Mouse (Mus musculus) embryonic facial prominence, embryonic 10.5 days (tissue): ENCODE measurements around the gene Zfp366. TPM values are rescaled to one million over a fixed set of nuclear protein-coding genes. Genes with fewer than 3 reads are reported as not detected.
"Not testable (repeated sequence)": the region's sequence is repeated elsewhere in the genome, so short reads cannot be mapped to it uniquely, and the experiment has no call there.

ENCODE experiments used
- DNase-seq: peaks from one replicate; pipeline ENCODE4 v3.0.0-alpha.2; 2017; ENCODE audit warnings: low spot score
- H3K27ac ChIP-seq: fragments of 300-500 bp; sonication (generic); replicated peaks from 2 replicates; pipeline ENCODE4 v1.5.1; 2016; ENCODE audit warnings: mild to moderate bottlenecking
- H3K27me3 ChIP-seq: fragments of 300-500 bp; sonication (generic); replicated peaks from 2 replicates; pipeline ENCODE4 v1.6.1; 2016; ENCODE audit warnings: low read depth, mild to moderate bottlenecking; ENCODE audit not compliant: poor library complexity, severe bottlenecking
- H3K36me3 ChIP-seq: fragments of 300-500 bp; sonication (generic); replicated peaks from 2 replicates; pipeline ENCODE4 v1.6.1; 2016; ENCODE audit warnings: mild to moderate bottlenecking, moderate library complexity
- H3K4me1 ChIP-seq: fragments of 300-500 bp; sonication (generic); 2 replicates; pipeline ENCODE4 v1.6.1; 2016
- H3K4me3 ChIP-seq: fragments of 300-500 bp; sonication (generic); 2 replicates; pipeline ENCODE4 v1.5.1; 2016; ENCODE audit warnings: mild to moderate bottlenecking, moderate library complexity
- H3K9me3 ChIP-seq: fragments of 300-500 bp; sonication (generic); 2 replicates; pipeline ENCODE4 v1.6.1; 2016; ENCODE audit warnings: mild to moderate bottlenecking
- WGBS: fragments of 180-500 bp; shearing (Covaris S2); methylation state at CpG from one replicate; pipeline ENCODE4 v1.1.7; 2016; 5-methylcytosine and 5-hydroxymethylcytosine counted together
- polyA plus RNA-seq: library from polyadenylated mRNA; unstranded; fragments of >200 nt; fragmentation: Nextera tagmentation; extraction: Ambion mirVana; gene quantifications from 2 replicates; pipeline ENCODE4 v1.2.1, GENCODE M21; 2016

The Zfp366 gene
- polyA plus RNA-seq, 1 experiment from 2014 or later, result 0.56 TPM

- Histone ChIP-seq H3K27me3 (no peaks in the 10 kb centered on the region), H3K4me1 (peaks cover 21% of the 10 kb centered on the region), H3K36me3 (no peaks in the 10 kb centered on the region), H3K4me3 (no peak overlapping the region), H3K9me3 (no peaks in the 10 kb centered on the region), H3K27ac (peak overlapping the region; percentile 49)
- WGBS, result 45% methylated on average over 10 of the region's 10 CpGs
- DNase-seq, result no peak
These were observed 20.9 kb upstream of the Zfp366 start for GRCm38 (mm10) chr13:99163521-99164359.

DNA sequence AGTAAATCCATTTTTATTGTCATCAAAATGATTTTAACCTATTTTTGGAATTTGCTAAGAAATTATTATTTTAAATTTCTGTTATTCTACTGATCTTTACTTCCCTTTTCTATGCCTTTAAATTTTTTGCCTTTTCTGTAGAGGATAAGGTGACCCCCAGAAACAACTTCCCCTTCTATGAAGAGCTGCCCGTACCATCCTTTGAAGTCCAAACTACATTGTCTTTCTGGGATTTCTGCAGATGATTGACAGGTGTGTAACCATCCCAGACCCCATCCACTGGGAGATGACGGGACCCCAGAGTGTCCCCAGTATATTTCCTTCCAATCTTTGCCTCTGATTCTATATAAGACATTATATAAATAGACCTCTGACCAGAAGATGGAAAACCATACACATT lies 20.3 kb upstream of the Zfp366 start:
- H3K27ac ChIP-seq, result no peak overlapping the region
- peaks cover 21% of the 10 kb centered on the region for H3K4me1 ChIP-seq
- 76% methylated on average over 2 of the region's 2 CpGs for WGBS
- no peak for DNase-seq
- no peaks in the 10 kb centered on the region for H3K36me3 ChIP-seq
- H3K4me3 ChIP-seq, result no peak overlapping the region
- H3K27me3 ChIP-seq, result no peaks in the 10 kb centered on the region
- H3K9me3 ChIP-seq, result no peaks in the 10 kb centered on the region

- no peak overlapping the region for H3K4me3 ChIP-seq
- no peaks in the 10 kb centered on the region for H3K36me3 ChIP-seq
- H3K9me3 ChIP-seq, result no peaks in the 10 kb centered on the region
- DNase-seq, result no peak
- H3K27ac ChIP-seq, result 0 out of 2 replicates have a peak overlapping the region, but pooled peaks have one; percentile 20
- 81% methylated on average over 6 of the region's 6 CpGs for WGBS
- no peaks in the 10 kb centered on the region for H3K27me3 ChIP-seq
- peaks cover 26% of the 10 kb centered on the region for H3K4me1 ChIP-seq
These were observed 15.2 kb upstream of the Zfp366 start for GRCm38 (mm10) chr13:99169401-99169800.

DNA sequence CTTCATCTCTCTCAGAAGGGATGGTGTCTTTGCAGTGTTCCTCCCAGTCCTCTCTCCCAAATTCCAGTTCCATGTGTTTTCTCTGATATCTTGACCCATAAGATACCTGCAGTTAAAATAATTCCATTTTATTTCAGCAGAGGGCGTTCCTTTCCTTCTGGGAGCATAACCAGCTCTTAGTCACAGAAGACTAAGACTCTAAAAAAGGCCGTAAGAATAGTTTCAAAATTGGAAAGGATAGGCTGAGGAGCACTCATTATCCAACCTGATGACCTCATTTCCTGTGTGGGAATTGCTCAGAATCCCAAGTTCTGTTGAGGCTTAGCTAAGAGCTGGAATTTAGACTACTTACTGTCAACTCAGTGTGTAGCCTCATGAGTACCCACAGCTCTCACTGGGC lies 14.3 kb upstream of the Zfp366 start:
- WGBS, result 40% methylated on average over 2 of the region's 2 CpGs
- Histone ChIP-seq H3K4me1 (peaks cover 31% of the 10 kb centered on the region), H3K27me3 (no peaks in the 10 kb centered on the region), H3K9me3 (no peaks in the 10 kb centered on the region), H3K36me3 (no peaks in the 10 kb centered on the region), H3K4me3 (no peak overlapping the region), H3K27ac (no peak overlapping the region)
- no peak for DNase-seq

GRCm38 (mm10) chr13:99173849-99174248 lies 10.8 kb upstream of the Zfp366 start:
- 24% methylated on average over 4 of the region's 4 CpGs for WGBS
- Histone ChIP-seq H3K27ac (peak overlapping the region; percentile 67), H3K4me1 (peaks cover 33% of the 10 kb centered on the region), H3K9me3 (no peaks in the 10 kb centered on the region), H3K4me3 (no peak overlapping the region), H3K36me3 (no peaks in the 10 kb centered on the region), H3K27me3 (no peaks in the 10 kb centered on the region)
- peak; percentile 64 for DNase-seq

DNA sequence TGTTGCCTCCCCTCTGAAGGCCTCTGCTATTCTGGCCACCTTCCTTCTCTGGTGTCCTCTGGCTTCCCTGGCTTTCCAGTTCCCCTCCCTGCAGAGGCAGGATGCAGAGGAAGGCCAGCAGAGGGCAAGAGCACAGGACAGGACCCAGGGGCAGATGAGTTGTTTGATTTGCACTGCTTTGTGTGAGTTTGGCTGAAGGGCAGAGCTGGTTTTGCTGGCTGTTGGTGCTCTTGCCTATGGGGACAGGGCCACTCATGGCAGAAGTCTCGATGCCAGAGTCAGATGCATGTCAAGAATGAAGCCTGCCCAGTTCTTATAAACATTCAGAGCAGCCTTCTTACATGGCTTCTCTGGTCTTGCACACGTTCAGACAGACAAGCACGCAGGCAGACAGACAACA lies 1.8 kb upstream of the Zfp366 start:
- H3K27me3 ChIP-seq, DNase-seq, H3K36me3 ChIP-seq, H3K4me3 ChIP-seq, H3K9me3 ChIP-seq, H3K27ac ChIP-seq: not testable (repeated sequence)
- 84% methylated on average over 3 of the region's 3 CpGs for WGBS
- H3K4me1 ChIP-seq, result peaks cover 14% of the 10 kb centered on the region; the same call in 1 of the 2 replicates

DNA sequence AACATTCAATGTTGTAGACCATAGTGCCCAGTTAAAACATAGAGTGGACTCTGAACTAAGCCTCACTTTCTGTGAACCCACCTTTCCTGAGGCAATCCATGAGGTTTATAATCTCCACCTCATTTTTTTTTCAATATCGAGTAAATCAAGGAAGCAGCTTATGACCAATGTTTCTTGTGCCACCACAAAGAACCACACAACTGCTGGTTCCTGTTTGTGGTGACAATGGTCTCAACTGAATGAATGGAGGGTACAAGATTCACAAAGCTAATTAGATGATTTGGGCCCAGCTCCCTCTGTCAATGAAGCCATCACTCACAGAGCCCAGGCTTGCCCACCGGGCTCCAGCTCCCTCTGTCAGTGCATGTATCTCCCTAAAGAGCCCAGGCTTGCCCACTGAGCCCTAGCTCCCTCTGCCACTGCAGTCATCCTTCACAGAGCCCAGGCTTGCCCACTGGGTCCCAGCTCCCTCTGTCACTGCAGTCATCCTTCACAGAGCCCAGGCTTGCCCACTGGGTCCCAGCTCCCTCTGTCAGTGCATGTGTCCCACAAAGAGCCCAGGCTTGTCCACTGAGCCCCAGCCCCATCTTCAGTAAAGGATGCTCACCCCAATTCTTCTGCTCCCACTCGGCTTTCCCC lies 1.2 kb upstream of the Zfp366 start:
- DNase-seq, result no peak
- Histone ChIP-seq H3K9me3 (no peaks in the 10 kb centered on the region), H3K4me3 (no peak overlapping the region), H3K27ac (no peak overlapping the region), H3K27me3 (no peaks in the 10 kb centered on the region), H3K36me3 (no peaks in the 10 kb centered on the region), H3K4me1 (peaks cover 14% of the 10 kb centered on the region; the same call in 1 of the 2 replicates)
- 91% methylated on average over 3 of the region's 3 CpGs for WGBS

DNA sequence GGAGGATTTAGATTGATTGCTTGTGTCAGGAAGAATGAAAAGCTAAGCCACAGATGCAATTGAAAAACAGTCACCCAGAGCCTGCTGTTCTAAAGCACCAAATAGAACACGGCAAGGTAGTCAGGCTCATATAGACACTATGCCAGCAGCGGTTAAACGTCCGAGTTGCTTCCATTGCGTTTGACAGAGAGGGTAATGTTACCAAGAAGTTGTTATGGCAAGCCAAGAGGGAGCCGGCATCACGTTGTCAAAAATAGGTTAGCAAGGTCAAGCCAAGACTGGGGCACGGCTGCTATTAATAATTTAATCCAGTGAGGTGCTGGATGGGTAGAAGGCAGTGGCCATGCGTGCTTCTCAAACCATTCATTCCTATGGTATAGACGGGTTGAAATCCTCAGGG lies 950 bp downstream of the Zfp366 start:
- H3K36me3 ChIP-seq, result no peaks in the 10 kb centered on the region
- H3K9me3 ChIP-seq, result no peaks in the 10 kb centered on the region
- peaks cover 18% of the 10 kb centered on the region for H3K4me1 ChIP-seq
- H3K27ac ChIP-seq, result no peak overlapping the region
- 74% methylated on average over 10 of the region's 10 CpGs for WGBS
- DNase-seq, result no peak
- peak overlapping the region; percentile 20; the same call in 1 of the 2 replicates for H3K4me3 ChIP-seq
- no peaks in the 10 kb centered on the region for H3K27me3 ChIP-seq

DNA sequence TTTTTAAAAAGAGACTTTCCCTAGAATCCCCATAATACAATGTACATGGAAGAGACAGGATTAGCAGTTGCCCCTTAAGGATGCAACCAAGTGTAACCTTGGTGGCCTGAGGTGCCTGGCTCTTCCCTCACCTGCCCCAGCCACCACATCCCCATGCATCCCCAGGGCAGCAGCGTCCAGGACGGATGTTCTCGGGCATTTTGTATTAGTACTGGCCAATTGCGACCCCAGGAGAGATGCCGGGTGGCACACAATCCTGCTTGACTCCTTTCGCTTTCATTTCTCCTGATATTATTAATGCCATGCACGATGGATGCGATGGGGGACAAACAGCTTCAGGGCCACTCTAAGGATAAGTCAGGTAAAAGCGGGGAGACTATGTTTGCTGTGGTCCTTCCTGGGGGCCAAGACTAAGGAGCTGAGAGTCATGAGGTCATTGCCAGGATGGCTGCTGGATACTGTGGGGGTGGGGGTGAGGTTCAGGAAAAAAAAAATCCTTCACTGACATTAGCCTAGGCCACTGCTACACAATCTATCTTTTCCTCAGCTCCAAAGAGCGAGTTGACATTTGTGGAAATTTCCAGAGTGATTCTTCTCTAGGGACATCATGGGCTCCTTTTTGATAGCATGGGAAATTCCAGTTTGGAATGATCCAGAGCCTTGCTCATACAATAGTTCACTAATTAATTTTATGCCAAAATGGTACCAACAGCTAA lies 1.7 kb downstream of the Zfp366 start:
- Histone ChIP-seq H3K4me3 (no peak overlapping the region; the same call in 1 of the 2 replicates), H3K4me1 (peaks cover 21% of the 10 kb centered on the region), H3K36me3 (no peaks in the 10 kb centered on the region), H3K9me3 (no peaks in the 10 kb centered on the region), H3K27me3 (no peaks in the 10 kb centered on the region), H3K27ac (no peak overlapping the region)
- no peak for DNase-seq
- WGBS, result 92% methylated on average over 10 of the region's 10 CpGs

GRCm38 (mm10) chr13:99186859-99187258 lies 2.2 kb downstream of the Zfp366 start:
- WGBS, result 87% methylated on average over 7 of the region's 7 CpGs
- Histone ChIP-seq H3K9me3 (no peaks in the 10 kb centered on the region), H3K36me3 (no peaks in the 10 kb centered on the region), H3K4me1 (peaks cover 21% of the 10 kb centered on the region), H3K4me3 (no peak overlapping the region), H3K27me3 (no peaks in the 10 kb centered on the region), H3K27ac (no peak overlapping the region)
- DNase-seq, result no peak

- 91% methylated on average over 11 of the region's 11 CpGs for WGBS
- H3K27me3 ChIP-seq, result no peaks in the 10 kb centered on the region
- no peaks in the 10 kb centered on the region for H3K9me3 ChIP-seq
- no peak for DNase-seq
- H3K4me1 ChIP-seq, result peaks cover 21% of the 10 kb centered on the region
- H3K36me3 ChIP-seq, result no peaks in the 10 kb centered on the region
- no peak overlapping the region for H3K4me3 ChIP-seq
- H3K27ac ChIP-seq, result no peak overlapping the region
These were observed 2.8 kb downstream of the Zfp366 start for GRCm38 (mm10) chr13:99187456-99187855.

DNA sequence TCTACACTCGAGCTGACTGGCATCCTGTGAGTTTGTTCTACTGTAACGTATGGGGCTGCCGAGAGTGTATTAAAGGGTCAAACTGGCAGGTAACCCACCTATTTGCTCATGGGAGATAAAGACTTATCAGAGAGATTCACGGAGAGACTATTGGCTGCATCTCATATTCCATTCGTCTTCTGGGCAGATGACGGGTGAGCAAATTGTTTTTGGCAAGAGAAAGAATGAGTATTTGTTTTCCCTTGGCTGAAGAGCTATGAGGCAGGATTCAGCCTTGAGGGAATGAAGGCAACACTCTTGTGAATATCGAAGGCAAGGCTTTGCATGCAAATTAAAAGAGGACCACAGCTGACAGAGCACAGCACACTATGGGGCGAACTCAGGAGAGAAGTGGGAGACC lies 4.0 kb downstream of the Zfp366 start:
- no peaks in the 10 kb centered on the region for H3K9me3 ChIP-seq
- no peak for DNase-seq
- no peak overlapping the region for H3K27ac ChIP-seq
- no peak overlapping the region for H3K4me3 ChIP-seq
- peaks cover 21% of the 10 kb centered on the region for H3K4me1 ChIP-seq
- WGBS, result 84% methylated on average over 8 of the region's 8 CpGs
- no peaks in the 10 kb centered on the region for H3K27me3 ChIP-seq
- no peaks in the 10 kb centered on the region for H3K36me3 ChIP-seq
